Mouse (Mus musculus) neural tube, embryonic 14.5 days (tissue): ENCODE measurements around the gene D5Ertd579e. TPM values are rescaled to one million over a fixed set of nuclear protein-coding genes. Genes with fewer than 3 reads are reported as not detected.

Experiments
- ATAC-seq: fragments of 200-750 bp; cut with Nextera tagmentation; 2 replicates; pipeline ENCODE4 v1.8.0; 2017; ENCODE audit warnings: low read depth, mild to moderate bottlenecking, moderate TSS enrichment, moderate library complexity
- H3K27ac ChIP-seq: fragments of 300-500 bp; sonication (generic); 2 replicates; pipeline ENCODE4 v1.5.1; 2014; ENCODE audit warnings: low read depth, mild to moderate bottlenecking, control low read depth, low read length, moderate library complexity, mixed read lengths
- H3K27me3 ChIP-seq: fragments of 300-500 bp; sonication (generic); 2 replicates; pipeline ENCODE4 v1.6.1; 2014; ENCODE audit warnings: low read length; ENCODE audit not compliant: control insufficient read depth, insufficient read depth
- H3K36me3 ChIP-seq: fragments of 300-500 bp; sonication (generic); 2 replicates; pipeline ENCODE4 v1.6.1; 2014; ENCODE audit warnings: low read length, mixed read lengths; ENCODE audit not compliant: control insufficient read depth, insufficient read depth
- H3K4me1 ChIP-seq: fragments of 300-500 bp; sonication (generic); 2 replicates; pipeline ENCODE4 v1.6.1; 2014; ENCODE audit warnings: low read length; ENCODE audit not compliant: control insufficient read depth, insufficient read depth
- H3K4me2 ChIP-seq: fragments of 300-500 bp; sonication (generic); 2 replicates; pipeline ENCODE4 v1.6.1; 2014; ENCODE audit warnings: mild to moderate bottlenecking, low read depth, low read length, control low read depth
- H3K4me3 ChIP-seq: fragments of 300-500 bp; sonication (generic); 2 replicates; pipeline ENCODE4 v1.5.1; 2014; ENCODE audit warnings: low read depth, low read length, control low read depth, mixed read lengths
- H3K9ac ChIP-seq: fragments of 300-500 bp; sonication (generic); replicated peaks from 2 replicates; pipeline ENCODE4 v1.6.1; 2014; ENCODE audit warnings: low read depth, mild to moderate bottlenecking, control low read depth, low read length, mixed read lengths
- H3K9me3 ChIP-seq: fragments of 300-500 bp; sonication (generic); 2 replicates; pipeline ENCODE4 v1.6.1; 2016; ENCODE audit warnings: low read length; ENCODE audit not compliant: control insufficient read depth
- WGBS: fragments of 180-500 bp; shearing (Covaris S2); extraction: QIAGEN DNeasy Blood & Tissue Kit; methylation state at CpG from one replicate; pipeline ENCODE4 v1.1.7; 2014; 5-methylcytosine and 5-hydroxymethylcytosine counted together
- polyA plus RNA-seq: library from polyadenylated mRNA; unstranded; fragments of >200 nt; fragmentation: Nextera tagmentation; extraction: Ambion mirVana; gene quantifications from 2 replicates; pipeline ENCODE4 v1.2.1, GENCODE M21; 2014

The D5Ertd579e gene
- polyA plus RNA-seq, 1 experiment from 2014 or later, result 46.8 TPM

DNA sequence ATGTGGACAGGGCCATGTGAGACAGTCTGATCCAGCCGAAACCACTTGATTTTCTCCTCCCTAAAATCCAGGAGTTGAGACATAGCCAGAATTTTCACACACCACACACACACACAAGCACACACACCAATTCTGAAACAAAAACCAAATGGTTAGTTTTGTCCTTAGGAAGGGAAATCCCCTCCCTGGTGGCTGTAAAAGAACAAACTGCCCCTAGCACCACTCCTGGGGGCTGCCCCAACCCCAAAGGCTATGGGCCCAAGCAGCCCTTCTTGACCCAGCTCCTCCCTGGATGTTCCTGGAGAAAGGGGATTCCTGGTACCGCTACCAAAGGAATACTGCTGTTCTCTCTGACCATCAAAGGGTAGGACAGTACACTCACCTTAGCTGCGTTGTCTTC, 119.4 kb downstream of the D5Ertd579e start:
- Histone ChIP-seq H3K9me3 (no peaks in the 10 kb centered on the region), H3K9ac (no peak overlapping the region), H3K27ac (no peak overlapping the region), H3K36me3 (no peaks in the 10 kb centered on the region), H3K27me3 (no peaks in the 10 kb centered on the region), H3K4me2 (no peak overlapping the region), H3K4me1 (no peaks in the 10 kb centered on the region; the same call in 1 of the 2 replicates), H3K4me3 (no peak overlapping the region)
- no peak for ATAC-seq
- WGBS, result 93% methylated on average over 3 of the region's 3 CpGs

DNA sequence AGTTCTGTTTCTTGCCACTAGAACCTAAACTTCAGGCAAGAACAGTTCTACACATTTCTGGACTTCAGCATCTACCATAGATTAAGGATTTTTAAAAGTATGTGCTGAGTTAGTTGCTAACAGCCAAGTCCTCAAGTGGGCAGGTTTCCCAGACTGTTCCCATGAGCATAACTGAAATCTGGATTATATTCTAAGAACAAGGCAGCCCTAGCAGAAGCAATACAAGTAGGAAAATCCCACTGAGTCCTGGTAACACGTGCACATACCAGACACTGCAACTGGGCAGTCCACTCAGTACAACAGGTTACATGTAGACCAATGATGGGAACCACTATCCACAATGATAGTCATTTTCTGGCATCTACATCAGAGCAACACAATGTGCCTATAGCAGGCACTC, 120.1 kb downstream of the D5Ertd579e start:
- Histone ChIP-seq H3K27me3 (no peaks in the 10 kb centered on the region), H3K4me2 (no peak overlapping the region), H3K4me3 (no peak overlapping the region), H3K9me3 (no peaks in the 10 kb centered on the region), H3K27ac (no peak overlapping the region), H3K36me3 (no peaks in the 10 kb centered on the region), H3K9ac (no peak overlapping the region), H3K4me1 (no peaks in the 10 kb centered on the region)
- 86% methylated on average over 1 of the region's 1 CpGs for WGBS
- ATAC-seq, result no peak

DNA sequence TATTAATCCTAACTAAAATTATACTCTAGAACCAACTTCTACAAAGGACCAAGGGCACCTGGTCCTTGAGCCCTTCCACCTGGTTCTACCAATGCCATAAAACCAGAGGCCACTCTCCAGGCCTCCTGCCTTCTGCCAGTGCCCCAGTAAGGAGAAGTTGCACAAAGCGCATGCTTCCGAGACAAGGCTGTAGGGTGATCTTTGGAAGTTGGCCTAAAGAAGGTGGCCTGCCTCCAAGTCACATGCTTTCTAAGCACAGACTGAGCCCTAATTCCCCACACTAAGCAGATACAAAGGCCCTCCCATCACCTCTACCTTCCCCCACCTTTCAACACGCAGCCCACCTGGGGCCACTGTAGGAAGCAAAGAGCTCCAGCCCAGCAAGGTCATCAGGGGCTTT, 120.6 kb downstream of the D5Ertd579e start:
- H3K9ac ChIP-seq, result no peak overlapping the region
- no peaks in the 10 kb centered on the region for H3K9me3 ChIP-seq
- H3K4me1 ChIP-seq, result no peaks in the 10 kb centered on the region
- ATAC-seq, result no peak
- no peak overlapping the region for H3K27ac ChIP-seq
- H3K4me2 ChIP-seq, result no peak overlapping the region
- H3K27me3 ChIP-seq, result no peaks in the 10 kb centered on the region
- 89% methylated on average over 3 of the region's 3 CpGs for WGBS
- H3K4me3 ChIP-seq, result no peak overlapping the region
- H3K36me3 ChIP-seq, result no peaks in the 10 kb centered on the region

DNA sequence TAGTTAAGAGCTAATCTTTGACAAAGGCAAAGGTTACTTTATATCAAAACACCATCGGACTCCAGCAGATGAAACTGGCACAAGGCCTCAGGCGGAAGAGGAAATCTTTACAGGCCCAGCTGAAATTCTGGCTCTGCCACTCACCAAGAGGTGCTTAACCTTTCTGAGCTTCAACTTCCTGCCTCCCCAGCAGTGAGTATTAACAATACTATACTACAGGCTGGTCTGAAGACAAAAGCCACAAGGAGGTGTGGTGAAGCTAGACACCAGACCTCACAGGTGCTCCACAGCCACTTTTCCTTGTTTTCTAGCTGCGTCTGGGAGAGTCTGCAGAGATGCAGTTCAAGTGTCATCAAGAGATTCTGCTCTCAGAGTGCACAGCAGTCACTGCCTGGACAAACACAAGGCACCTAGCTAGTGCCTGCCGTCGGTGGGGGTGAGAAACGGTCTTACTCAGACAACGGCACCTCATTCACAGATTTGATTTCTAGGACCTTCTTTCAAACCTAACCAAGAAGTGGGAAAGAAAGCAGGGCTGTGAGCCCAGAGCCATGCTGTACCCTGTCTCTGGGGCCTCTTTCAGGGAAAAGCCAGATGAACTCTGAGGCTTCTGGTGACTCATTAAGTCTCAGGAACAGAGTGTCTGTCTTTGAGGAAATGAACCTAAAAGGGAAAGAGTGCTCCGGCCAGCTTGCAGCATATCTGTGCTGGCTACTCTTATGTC, 121.5 kb downstream of the D5Ertd579e start:
- no peak overlapping the region for H3K4me2 ChIP-seq
- no peaks in the 10 kb centered on the region for H3K36me3 ChIP-seq
- H3K27ac ChIP-seq, result no peak overlapping the region
- ATAC-seq, result no peak
- 68% methylated on average over 8 of the region's 8 CpGs for WGBS
- H3K4me1 ChIP-seq, result no peaks in the 10 kb centered on the region
- no peak overlapping the region for H3K4me3 ChIP-seq
- H3K27me3 ChIP-seq, result no peaks in the 10 kb centered on the region
- no peak overlapping the region for H3K9ac ChIP-seq
- H3K9me3 ChIP-seq, result no peaks in the 10 kb centered on the region

DNA sequence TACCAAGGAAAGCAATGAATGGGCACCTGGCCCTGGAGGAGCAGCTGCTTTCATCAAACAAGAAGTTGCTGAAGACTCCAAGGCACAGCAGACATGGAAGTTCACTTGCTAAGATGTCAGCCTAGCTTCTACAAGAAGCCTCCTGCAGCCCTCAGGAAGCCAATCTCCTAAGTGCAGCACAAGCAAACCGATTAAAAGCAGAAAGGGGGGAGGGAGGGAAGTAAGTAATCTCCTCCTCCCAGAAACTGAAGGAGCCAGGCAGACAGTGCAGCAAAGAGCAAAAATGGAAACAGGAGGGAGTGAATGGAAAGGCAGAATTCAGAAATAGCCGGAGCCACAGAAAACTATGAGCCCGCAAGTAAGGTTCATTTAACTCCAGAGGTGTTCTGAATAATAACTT, 122.5 kb downstream of the D5Ertd579e start:
- no peaks in the 10 kb centered on the region for H3K9me3 ChIP-seq
- ATAC-seq, result no peak
- 64% methylated on average over 3 of the region's 3 CpGs for WGBS

DNA sequence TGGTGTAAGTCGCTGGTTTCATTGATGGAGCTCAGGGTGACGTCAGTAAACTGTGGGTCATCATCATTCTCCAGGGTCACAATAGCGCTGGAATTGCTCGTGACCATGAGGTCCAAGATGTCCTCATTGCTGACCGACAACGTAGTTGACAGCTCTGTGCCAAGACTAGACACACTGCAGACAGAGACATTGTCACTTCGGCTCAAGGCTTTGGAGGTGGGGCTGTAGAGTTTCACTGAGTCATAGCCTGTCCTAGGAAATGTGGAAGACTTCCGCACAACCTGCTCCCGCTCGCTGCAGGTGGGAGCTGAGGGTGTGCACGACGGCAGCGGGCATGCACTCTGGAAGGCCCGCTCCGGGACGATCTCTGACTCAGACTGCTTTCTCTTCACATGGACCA, 124.5 kb downstream of the D5Ertd579e start:
- Histone ChIP-seq H3K4me2 (no peak overlapping the region), H3K9ac (no peak overlapping the region), H3K4me3 (no peak overlapping the region), H3K27me3 (no peaks in the 10 kb centered on the region), H3K36me3 (no peaks in the 10 kb centered on the region), H3K27ac (no peak overlapping the region), H3K4me1 (no peaks in the 10 kb centered on the region), H3K9me3 (no peaks in the 10 kb centered on the region)
- ATAC-seq, result no peak
- WGBS, result 93% methylated on average over 16 of the region's 16 CpGs

More for the DNA sequence above, 122.5 kb downstream of the D5Ertd579e start:
- no peaks in the 10 kb centered on the region for H3K4me1 ChIP-seq
- H3K4me3 ChIP-seq, result no peak overlapping the region
- no peak overlapping the region for H3K4me2 ChIP-seq
- H3K27ac ChIP-seq, result no peak overlapping the region
- H3K27me3 ChIP-seq, result no peaks in the 10 kb centered on the region
- no peak overlapping the region for H3K9ac ChIP-seq
- no peaks in the 10 kb centered on the region for H3K36me3 ChIP-seq

DNA sequence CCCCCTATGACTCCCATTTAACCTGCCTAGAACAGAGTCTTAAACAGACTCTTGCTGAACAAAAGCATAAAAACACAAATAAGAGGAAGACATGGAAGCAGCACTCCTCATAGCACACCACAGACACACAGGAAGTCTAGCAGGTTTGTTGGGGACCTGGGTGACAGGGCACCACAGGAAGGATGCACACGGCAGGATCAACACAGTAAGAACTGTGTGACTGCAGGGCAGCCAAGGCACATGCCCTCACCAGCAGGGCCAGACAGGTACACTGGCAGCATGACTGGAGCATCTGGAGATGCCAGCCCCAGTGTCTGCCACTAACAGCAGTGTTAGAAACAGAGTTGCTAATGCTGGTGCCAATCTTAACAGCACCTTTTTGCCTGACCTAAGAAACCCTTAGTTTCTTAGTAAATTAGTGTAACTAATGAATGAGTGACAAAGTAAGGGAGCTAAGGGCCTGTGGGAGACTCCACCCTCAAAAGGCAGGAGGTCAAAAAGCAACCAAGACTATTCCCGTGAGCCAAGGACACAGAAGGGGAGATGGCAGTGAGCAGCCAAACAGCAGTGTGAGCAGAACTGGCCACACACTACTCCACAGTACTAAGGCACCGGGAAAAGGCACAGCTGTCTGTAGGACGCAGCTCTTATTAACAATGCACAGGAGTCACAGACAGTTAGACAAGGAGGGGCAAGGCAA, 125.1 kb downstream of the D5Ertd579e start:
- Histone ChIP-seq H3K4me2 (no peak overlapping the region), H3K27me3 (no peaks in the 10 kb centered on the region), H3K27ac (no peak overlapping the region), H3K4me1 (no peaks in the 10 kb centered on the region), H3K4me3 (no peak overlapping the region), H3K9me3 (no peaks in the 10 kb centered on the region), H3K9ac (no peak overlapping the region), H3K36me3 (no peaks in the 10 kb centered on the region)
- no peak for ATAC-seq
- 90% methylated on average over 4 of the region's 4 CpGs for WGBS

DNA sequence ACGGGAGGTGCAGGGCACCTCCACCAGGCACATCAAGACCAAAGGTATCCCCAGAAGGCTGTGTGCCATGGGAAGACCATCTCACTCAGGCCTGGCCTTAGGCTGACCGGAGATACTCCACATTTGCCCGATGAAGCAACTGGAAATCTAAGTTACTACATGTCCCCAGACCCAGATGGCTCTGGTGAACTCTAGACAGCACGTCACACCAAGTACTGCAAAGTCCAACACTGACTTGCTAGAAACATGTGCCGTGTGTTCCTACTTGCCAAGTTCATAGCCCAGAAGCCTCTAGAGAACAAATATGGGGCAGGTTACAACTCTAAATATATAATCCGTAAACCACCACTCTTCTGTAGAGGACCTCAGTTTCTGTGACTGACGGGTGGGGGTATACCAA, 125.7 kb downstream of the D5Ertd579e start:
- Histone ChIP-seq H3K9ac (no peak overlapping the region), H3K27me3 (no peaks in the 10 kb centered on the region), H3K27ac (no peak overlapping the region), H3K4me2 (no peak overlapping the region), H3K4me3 (no peak overlapping the region), H3K36me3 (no peaks in the 10 kb centered on the region), H3K9me3 (no peaks in the 10 kb centered on the region), H3K4me1 (no peaks in the 10 kb centered on the region)
- 93% methylated on average over 7 of the region's 7 CpGs for WGBS
- no peak for ATAC-seq

DNA sequence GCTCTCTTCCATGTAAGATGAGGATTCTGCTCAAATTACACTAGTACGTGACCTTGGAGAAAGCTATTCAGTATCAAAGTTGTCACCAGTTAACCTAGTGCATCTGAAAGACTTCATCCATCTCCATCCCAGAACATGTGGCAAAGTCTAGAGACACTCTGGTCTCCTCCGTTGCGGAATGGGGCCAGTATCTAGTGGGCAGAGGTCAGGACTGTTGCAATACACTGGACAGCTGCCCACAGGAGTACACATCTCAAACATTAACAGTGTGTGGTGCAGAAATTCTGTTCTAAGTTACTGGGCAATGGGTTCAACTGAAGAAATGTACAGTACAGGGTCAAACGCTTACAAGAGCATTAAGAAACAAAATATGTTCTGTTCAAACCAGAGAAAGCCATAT, 127.7 kb downstream of the D5Ertd579e start:
- WGBS, result 88% methylated on average over 4 of the region's 4 CpGs
- no peaks in the 10 kb centered on the region for H3K36me3 ChIP-seq
- H3K27ac ChIP-seq, result no peak overlapping the region
- no peak overlapping the region for H3K4me3 ChIP-seq
- no peak overlapping the region for H3K9ac ChIP-seq
- no peak for ATAC-seq
- H3K4me2 ChIP-seq, result no peak overlapping the region
- H3K9me3 ChIP-seq, result no peaks in the 10 kb centered on the region
- no peaks in the 10 kb centered on the region for H3K27me3 ChIP-seq
- H3K4me1 ChIP-seq, result no peaks in the 10 kb centered on the region
